Mouse (Mus musculus) spleen, postnatal 0 days (tissue): Measurements from ENCODE around the gene Wnt16. TPM values are rescaled to one million over a fixed set of nuclear protein-coding genes. Genes with fewer than 3 reads are reported as not detected.

Source experiments
- polyA plus RNA-seq: library from polyadenylated mRNA; unstranded; fragments of >200 nt; fragmentation: Nextera tagmentation; extraction: Ambion mirVana; gene quantifications from 2 replicates; pipeline ENCODE4 v1.2.1, GENCODE M21; 2015

Gene Wnt16
- not detected in 2 replicates for polyA plus RNA-seq

DNA sequence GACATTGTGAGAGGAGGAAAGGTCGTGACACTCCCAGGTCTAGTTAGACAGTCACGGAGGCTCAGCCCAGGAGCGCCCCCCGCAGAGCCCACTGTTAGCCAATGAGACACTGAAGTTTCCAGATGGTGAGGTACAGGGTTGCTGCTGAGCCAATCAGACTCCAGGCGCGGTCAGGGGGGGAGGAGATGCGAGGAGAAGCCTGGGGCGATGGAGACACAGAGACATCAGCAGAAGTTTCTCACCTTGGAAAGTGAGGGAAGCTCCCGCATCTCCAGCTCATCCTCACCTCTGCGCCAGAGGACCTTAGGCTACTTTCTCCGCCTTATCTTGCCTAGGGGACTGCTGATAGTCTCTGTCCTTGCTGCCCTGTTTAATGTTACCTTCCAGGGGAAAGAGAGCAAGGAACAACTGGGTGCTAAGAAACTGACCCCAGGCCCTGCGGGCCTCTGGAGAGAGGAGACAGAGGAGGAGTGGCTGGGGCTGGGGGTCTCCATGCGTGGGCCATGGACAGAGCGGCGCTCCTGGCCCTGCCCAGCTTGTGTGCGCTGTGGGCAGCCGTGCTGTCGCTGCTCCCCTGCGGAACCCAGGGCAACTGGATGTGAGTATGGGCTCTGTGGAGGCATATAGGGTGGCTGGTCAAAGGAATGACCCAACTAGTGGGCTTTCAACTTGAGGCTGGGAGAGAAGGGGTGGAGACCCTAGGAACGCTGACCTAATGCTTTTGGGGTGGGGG, at the start of gene Wnt16:
TSS of gene Wnt16 (plus strand) at position 224 of the 733 bp plus-strand sequence.

Other genes starting within 250 kb of the Wnt16 start
- gene Fam3c, start 68.0 kb downstream of the Wnt16 start, polyA plus RNA-seq = 17.5 and 19.6 TPM in 2 replicates